Mouse (Mus musculus) myocyte (in vitro differentiated cells): Measurements from ENCODE around the gene Pde7b. TPM values are rescaled to one million over a fixed set of nuclear protein-coding genes. Genes with fewer than 3 reads are reported as not detected.

ENCODE experiments used
- H3K27me3 ChIP-seq: one replicate; pipeline ENCODE4 v1.6.1; 2011; ENCODE audit not compliant: control insufficient read depth, insufficient read depth, insufficient read length
- H3K36me3 ChIP-seq: one replicate; pipeline ENCODE4 v1.6.1; 2011; ENCODE audit not compliant: control insufficient read depth, insufficient read depth
- H3K4me2 ChIP-seq: one replicate; pipeline ENCODE4 v1.6.1; 2011; ENCODE audit warnings: low read depth, control low read depth
- H3K4me3 ChIP-seq: one replicate; pipeline ENCODE4 v1.5.1; 2011; ENCODE audit warnings: mild to moderate bottlenecking, control low read depth, moderate library complexity
- H3K79me2 ChIP-seq: one replicate; pipeline ENCODE4 v1.6.1; 2011; ENCODE audit not compliant: control insufficient read depth, insufficient read depth
- H3ac ChIP-seq: one replicate; pipeline ENCODE4 v1.6.1; 2011; ENCODE audit not compliant: control insufficient read depth, insufficient read length
- CEBPB ChIP-seq: IDR thresholded peaks from 2 replicates; pipeline ENCODE4 v1.6.1; 2011; ENCODE audit warnings: mild to moderate bottlenecking, moderate library complexity; ENCODE audit not compliant: poor library complexity, insufficient read depth, severe bottlenecking
- E2F4 ChIP-seq: IDR thresholded peaks from one replicate; pipeline ENCODE4 v1.6.1; 2011; ENCODE audit warnings: mild to moderate bottlenecking, control low read depth, moderate library complexity; ENCODE audit not compliant: insufficient read depth
- MAX ChIP-seq: IDR thresholded peaks from one replicate; pipeline ENCODE4 v1.6.1; 2011; ENCODE audit warnings: low read depth, mild to moderate bottlenecking, control low read depth
- MYOD1 ChIP-seq, 3 experiments: IDR thresholded peaks; one replicate each; pipeline ENCODE4 v1.6.1; 2011; ENCODE audit warnings: control low read depth in 2 of 3, low read depth in 2 of 3, mild to moderate bottlenecking in 2 of 3, moderate library complexity in 1 of 3; ENCODE audit not compliant: insufficient read length in 2 of 3, control insufficient read depth in 1 of 3
- MYOG ChIP-seq, 3 experiments: IDR thresholded peaks; one replicate each; pipeline ENCODE4 v1.6.1; 2011; ENCODE audit warnings: control low read depth in 2 of 3, low read depth in 2 of 3, mild to moderate bottlenecking in 2 of 3; ENCODE audit not compliant: insufficient read length in 2 of 3, control insufficient read depth in 1 of 3, insufficient read depth in 1 of 3
- POLR2A ChIP-seq: IDR thresholded peaks from one replicate; pipeline ENCODE4 v1.6.1; 2011; ENCODE audit warnings: low read depth, mild to moderate bottlenecking, control low read depth, moderate library complexity; ENCODE audit not compliant: insufficient read length
- POLR2AphosphoS2 ChIP-seq: IDR thresholded peaks from one replicate; pipeline ENCODE4 v1.6.1; 2011; ENCODE audit warnings: low read depth, control low read depth; ENCODE audit not compliant: insufficient read length
- REST ChIP-seq: IDR thresholded peaks from one replicate; pipeline ENCODE4 v1.6.1; 2011; ENCODE audit warnings: mild to moderate bottlenecking, control low read depth, moderate library complexity; ENCODE audit not compliant: insufficient read depth, insufficient read length
- SRF ChIP-seq: IDR thresholded peaks from one replicate; pipeline ENCODE4 v1.6.1; 2011; ENCODE audit warnings: low read depth; ENCODE audit not compliant: control insufficient read depth, insufficient read length
- TCF12 ChIP-seq: IDR thresholded peaks from one replicate; pipeline ENCODE4 v1.6.1; 2011; ENCODE audit warnings: mild to moderate bottlenecking, control low read depth; ENCODE audit not compliant: poor library complexity, insufficient read depth, severe bottlenecking
- TCF3 ChIP-seq: IDR thresholded peaks from one replicate; pipeline ENCODE4 v1.6.1; 2011; ENCODE audit warnings: low read depth, control low read depth; ENCODE audit not compliant: insufficient read length
- USF1 ChIP-seq: IDR thresholded peaks from one replicate; pipeline ENCODE4 v1.6.1; 2011; ENCODE audit warnings: low read depth, mild to moderate bottlenecking, control low read depth, moderate library complexity
- polyA plus RNA-seq: library from polyadenylated mRNA; unstranded; fragments of >200 nt; fragmentation: generic; extraction: Trizol; gene quantifications from one replicate; pipeline ENCODE4 v1.2.1, GENCODE M21; 2012; ENCODE audit warnings: missing spikeins

Pde7b gene
- polyA plus RNA-seq, 1 experiment: 0.16 TPM

DNA sequence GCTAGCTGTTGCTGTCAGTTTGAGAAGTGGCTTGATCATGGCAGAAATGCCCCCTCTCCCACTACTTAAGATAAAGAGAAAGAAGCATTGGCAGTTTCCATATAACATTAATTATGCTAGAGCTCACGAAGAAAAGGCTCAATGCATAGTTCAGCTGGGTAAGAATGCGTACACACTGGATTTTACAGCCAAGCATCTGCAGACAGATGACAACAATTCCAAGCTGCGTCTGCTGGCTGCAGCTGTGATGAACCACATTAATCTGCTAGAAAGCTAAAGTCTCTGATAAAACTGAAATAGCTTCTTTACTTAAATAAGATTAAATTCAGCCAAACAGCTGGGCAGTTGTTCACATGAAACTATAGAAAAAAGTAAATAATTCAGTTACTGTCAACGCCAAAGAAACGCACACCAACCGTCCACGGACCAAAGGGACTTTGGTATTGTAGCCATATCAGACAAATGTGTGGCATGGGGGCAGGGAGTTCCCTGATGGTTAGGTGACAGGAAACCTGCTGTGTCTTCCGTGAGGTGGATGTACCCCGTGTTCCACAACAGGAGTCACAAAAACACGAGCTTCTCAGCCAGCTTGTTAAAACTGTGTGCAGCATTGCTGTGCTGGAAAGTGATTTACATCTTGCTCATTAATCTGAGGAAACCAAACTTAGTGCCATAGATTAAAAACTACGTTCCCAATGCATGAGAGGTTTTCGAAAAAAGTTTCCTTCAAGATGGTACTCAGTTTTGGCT lies 326.1 kb downstream of the Pde7b start:
- TF ChIP-seq REST: no peak
- no peak for TF ChIP-seq MYOD1 (IDR thresholded peaks at IDR 0.05; ENCODE audit: control insufficient read depth in 1 of 3, insufficient read length in 2 of 3, low read depth in 2 of 3)
- no peak for TF ChIP-seq MYOG (IDR thresholded peaks at IDR 0.05; ENCODE audit: control insufficient read depth in 1 of 3, insufficient read depth in 1 of 3, insufficient read length in 2 of 3, low read depth in 2 of 3)
- no peak for TF ChIP-seq TCF3
- no peak for TF ChIP-seq E2F4
- no peak for TF ChIP-seq CEBPB
- no peak for TF ChIP-seq TCF12
- no peak for TF ChIP-seq SRF
- no peak for TF ChIP-seq USF1
- TF ChIP-seq MAX: no peak
- no peak for TF ChIP-seq POLR2AphosphoS2
- TF ChIP-seq POLR2A: no peak
- Histone ChIP-seq H3K36me3 (no peaks in the 10 kb centered on the region), H3K79me2 (no peaks in the 10 kb centered on the region), H3K4me3 (no peak overlapping the region), H3K4me2 (peak overlapping the region; percentile 45), H3ac (no peak overlapping the region), H3K27me3 (no peaks in the 10 kb centered on the region)

DNA sequence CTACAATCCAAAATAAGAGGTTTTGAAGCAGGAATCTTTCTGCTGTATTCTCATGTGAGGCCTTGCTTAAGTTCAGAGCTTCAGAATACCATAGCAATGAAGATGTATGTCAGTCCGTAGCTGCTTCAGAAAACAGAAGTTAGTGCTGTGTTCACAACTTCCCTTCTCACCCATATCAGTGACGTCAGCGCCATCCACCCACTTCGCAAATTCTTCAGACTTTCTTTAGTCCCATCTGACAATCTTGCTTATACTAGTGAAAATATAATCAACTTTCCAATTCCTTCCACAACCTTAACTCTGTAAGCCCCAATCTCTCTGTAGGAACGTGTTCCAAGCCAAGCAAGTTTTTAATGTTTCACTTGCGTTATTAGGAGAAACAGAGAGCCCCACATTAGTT lies 326.7 kb downstream of the Pde7b start:
- no peak overlapping the region for H3K4me3 ChIP-seq
- TF ChIP-seq MYOD1 (IDR thresholded peaks at IDR 0.05; ENCODE audit: control insufficient read depth in 1 of 3, insufficient read length in 2 of 3, low read depth in 2 of 3) (no peak), USF1 (no peak), REST (no peak), POLR2AphosphoS2 (no peak), MAX (no peak), CEBPB (no peak), TCF3 (no peak), E2F4 (no peak)
- no peaks in the 10 kb centered on the region for H3K36me3 ChIP-seq
- peak overlapping the region; percentile 45 for H3K4me2 ChIP-seq
- H3K27me3 ChIP-seq: no peaks in the 10 kb centered on the region
- H3K79me2 ChIP-seq: no peaks in the 10 kb centered on the region
- H3ac ChIP-seq: no peak overlapping the region

GRCm38 (mm10) chr10:20395778-20396177 lies 329.1 kb downstream of the Pde7b start:
- TF ChIP-seq TCF3 (no peak), POLR2A (no peak), USF1 (no peak), TCF12 (no peak), SRF (no peak)
- H3K4me3 ChIP-seq: no peak overlapping the region

GRCm38 (mm10) chr10:20394815-20395214 lies 330.1 kb downstream of the Pde7b start:
- no peak for TF ChIP-seq POLR2AphosphoS2
- no peak for TF ChIP-seq USF1
- no peak for TF ChIP-seq REST
- TF ChIP-seq MAX: no peak
- no peak for TF ChIP-seq TCF12
- TF ChIP-seq E2F4: no peak
- no peak for TF ChIP-seq SRF
- no peak for TF ChIP-seq MYOG (IDR thresholded peaks at IDR 0.05; ENCODE audit: control insufficient read depth in 1 of 3, insufficient read depth in 1 of 3, insufficient read length in 2 of 3, low read depth in 2 of 3)
- no peak for TF ChIP-seq CEBPB
- TF ChIP-seq TCF3: no peak
- TF ChIP-seq POLR2A: no peak
- TF ChIP-seq MYOD1 (IDR thresholded peaks at IDR 0.05; ENCODE audit: control insufficient read depth in 1 of 3, insufficient read length in 2 of 3, low read depth in 2 of 3): no peak
- H3ac ChIP-seq: no peak overlapping the region
- no peak overlapping the region for H3K4me2 ChIP-seq
- H3K27me3 ChIP-seq: no peaks in the 10 kb centered on the region
- no peaks in the 10 kb centered on the region for H3K36me3 ChIP-seq
- no peaks in the 10 kb centered on the region for H3K79me2 ChIP-seq
- H3K4me3 ChIP-seq: no peak overlapping the region

More at GRCm38 (mm10) chr10:20395778-20396177, 329.1 kb downstream of the Pde7b start:
- Histone ChIP-seq H3K27me3 (no peaks in the 10 kb centered on the region), H3K4me2 (no peak overlapping the region), H3K36me3 (no peaks in the 10 kb centered on the region), H3ac (no peak overlapping the region), H3K79me2 (no peaks in the 10 kb centered on the region)

DNA sequence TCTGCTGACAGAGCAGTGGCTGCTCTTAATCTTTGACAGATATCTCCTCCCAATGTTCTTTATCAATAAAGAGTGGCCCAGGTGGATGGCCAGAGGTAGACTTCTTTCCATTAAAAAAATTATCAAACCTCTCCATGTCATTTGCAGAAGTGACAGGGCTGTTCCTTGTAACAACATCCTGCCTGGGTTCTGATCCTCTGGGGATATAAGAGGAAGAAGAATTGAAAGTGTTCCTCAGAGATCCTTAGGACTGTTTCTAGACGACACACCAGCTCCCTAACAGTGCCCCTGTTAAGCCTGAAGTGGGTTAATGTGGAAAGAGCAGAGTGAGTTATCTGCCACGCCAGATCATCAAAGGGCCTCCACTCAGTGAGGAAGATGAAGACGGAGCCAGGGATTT lies 334.3 kb downstream of the Pde7b start:
- no peaks in the 10 kb centered on the region for H3K79me2 ChIP-seq

More for the DNA sequence above, 334.3 kb downstream of the Pde7b start:
- TF ChIP-seq SRF: no peak
- H3ac ChIP-seq: no peak overlapping the region
- no peaks in the 10 kb centered on the region for H3K27me3 ChIP-seq
- H3K4me2 ChIP-seq: no peak overlapping the region
- H3K36me3 ChIP-seq: no peaks in the 10 kb centered on the region
- H3K4me3 ChIP-seq: no peak overlapping the region
